Mouse (Mus musculus): ENCODE results near the gene Pbld2. TPM values are rescaled to one million over a fixed set of nuclear protein-coding genes. Genes with fewer than 3 reads are reported as not detected.
A peak's percentile ranks its signal among the peaks of the same experiment; 100 is the strongest.

Pbld2 gene
- polyA plus RNA-seq, 1 experiment from 2014 or later = 4.7 TPM

- Histone ChIP-seq H3K9ac (no peak overlapping the region), H3K9me3 (no peaks in the 10 kb centered on the region), H3K27ac (no peak overlapping the region), H3K4me2 (no peak overlapping the region), H3K4me3 (replicated peaks) (no peak overlapping the region), H3K36me3 (no peaks in the 10 kb centered on the region), H3K27me3 (replicated peaks) (no peaks in the 10 kb centered on the region), H3K4me1 (peaks cover 8% of the 10 kb centered on the region; the same call in 1 of the 2 replicates)
- ATAC-seq (ENCODE audit: insufficient read depth, low FRiP score, low read depth) = no peak
- WGBS = 56% methylated on average over 8 of the region's 8 CpGs
Observed at GRCm38 (mm10) chr10:63026156-63026794, 2.2 kb downstream of the Pbld2 start.

DNA sequence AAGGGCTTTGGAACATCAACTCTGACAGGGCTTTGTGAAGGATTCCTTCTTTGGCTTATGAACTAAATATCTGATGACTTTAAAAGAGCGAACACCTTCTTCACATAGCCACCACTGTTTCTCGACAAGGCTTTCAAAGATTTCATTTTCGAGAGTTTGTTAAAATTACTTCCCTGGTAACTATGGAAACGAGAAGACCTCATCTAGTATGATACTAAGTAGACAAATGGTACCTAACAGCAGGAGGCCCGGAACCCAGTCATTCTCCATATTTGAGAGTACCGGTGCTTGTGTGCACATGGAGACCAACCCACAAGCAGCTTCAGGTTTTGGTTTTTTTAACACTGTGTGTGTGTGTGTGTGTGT, 2.7 kb downstream of the Pbld2 start:
- 85% methylated on average over 6 of the region's 6 CpGs for WGBS
- Histone ChIP-seq H3K4me2 (no peak overlapping the region), H3K36me3 (no peaks in the 10 kb centered on the region), H3K27ac (no peak overlapping the region), H3K27me3 (replicated peaks) (no peaks in the 10 kb centered on the region), H3K9me3 (no peaks in the 10 kb centered on the region), H3K4me3 (replicated peaks) (no peak overlapping the region), H3K9ac (no peak overlapping the region), H3K4me1 (peaks cover 7% of the 10 kb centered on the region; the same call in 1 of the 2 replicates)
- no peak for ATAC-seq (ENCODE audit: insufficient read depth, low FRiP score, low read depth)

- no peaks in the 10 kb centered on the region for H3K36me3 ChIP-seq
- no peaks in the 10 kb centered on the region for H3K27me3 ChIP-seq (replicated peaks)
- no peak overlapping the region for H3K4me3 ChIP-seq (replicated peaks)
- no peak overlapping the region for H3K9ac ChIP-seq
- H3K4me1 ChIP-seq = peaks cover 4% of the 10 kb centered on the region; the same call in 1 of the 2 replicates
- 94% methylated on average over 10 of the region's 10 CpGs for WGBS
- H3K4me2 ChIP-seq = no peak overlapping the region
- no peaks in the 10 kb centered on the region for H3K9me3 ChIP-seq
- H3K27ac ChIP-seq = no peak overlapping the region
- no peak for ATAC-seq (ENCODE audit: insufficient read depth, low FRiP score, low read depth)
Observed at GRCm38 (mm10) chr10:63027376-63028161, 3.5 kb downstream of the Pbld2 start.

GRCm38 (mm10) chr10:63028396-63028795, 4.3 kb downstream of the Pbld2 start:
- Histone ChIP-seq H3K4me3 (replicated peaks) (no peak overlapping the region), H3K4me2 (no peak overlapping the region), H3K36me3 (no peaks in the 10 kb centered on the region), H3K9ac (no peak overlapping the region), H3K27me3 (replicated peaks) (no peaks in the 10 kb centered on the region), H3K27ac (no peak overlapping the region), H3K9me3 (no peaks in the 10 kb centered on the region), H3K4me1 (peaks cover 4% of the 10 kb centered on the region; the same call in 1 of the 2 replicates)
- 75% methylated on average over 4 of the region's 4 CpGs for WGBS
- no peak for ATAC-seq (ENCODE audit: insufficient read depth, low FRiP score, low read depth)

- Histone ChIP-seq H3K4me2 (no peak overlapping the region), H3K4me3 (replicated peaks) (no peak overlapping the region), H3K4me1 (no peaks in the 10 kb centered on the region), H3K27ac (no peak overlapping the region), H3K27me3 (replicated peaks) (no peaks in the 10 kb centered on the region), H3K36me3 (no peaks in the 10 kb centered on the region), H3K9ac (no peak overlapping the region), H3K9me3 (no peaks in the 10 kb centered on the region)
- ATAC-seq (ENCODE audit: insufficient read depth, low FRiP score, low read depth) = no peak
- 74% methylated on average over 3 of the region's 3 CpGs for WGBS
Observed at GRCm38 (mm10) chr10:63032267-63032666, 8.2 kb downstream of the Pbld2 start.

- H3K27ac ChIP-seq = no peak overlapping the region
- H3K4me3 ChIP-seq (replicated peaks) = no peak overlapping the region
- no peak overlapping the region for H3K4me2 ChIP-seq
- H3K9me3 ChIP-seq = no peaks in the 10 kb centered on the region
- H3K9ac ChIP-seq = no peak overlapping the region
- no peak for ATAC-seq (ENCODE audit: insufficient read depth, low FRiP score, low read depth)
- H3K4me1 ChIP-seq = no peaks in the 10 kb centered on the region
- no peaks in the 10 kb centered on the region for H3K36me3 ChIP-seq
- 75% methylated on average over 3 of the region's 3 CpGs for WGBS
- no peaks in the 10 kb centered on the region for H3K27me3 ChIP-seq (replicated peaks)
Observed at GRCm38 (mm10) chr10:63032956-63033355, 8.8 kb downstream of the Pbld2 start.

DNA sequence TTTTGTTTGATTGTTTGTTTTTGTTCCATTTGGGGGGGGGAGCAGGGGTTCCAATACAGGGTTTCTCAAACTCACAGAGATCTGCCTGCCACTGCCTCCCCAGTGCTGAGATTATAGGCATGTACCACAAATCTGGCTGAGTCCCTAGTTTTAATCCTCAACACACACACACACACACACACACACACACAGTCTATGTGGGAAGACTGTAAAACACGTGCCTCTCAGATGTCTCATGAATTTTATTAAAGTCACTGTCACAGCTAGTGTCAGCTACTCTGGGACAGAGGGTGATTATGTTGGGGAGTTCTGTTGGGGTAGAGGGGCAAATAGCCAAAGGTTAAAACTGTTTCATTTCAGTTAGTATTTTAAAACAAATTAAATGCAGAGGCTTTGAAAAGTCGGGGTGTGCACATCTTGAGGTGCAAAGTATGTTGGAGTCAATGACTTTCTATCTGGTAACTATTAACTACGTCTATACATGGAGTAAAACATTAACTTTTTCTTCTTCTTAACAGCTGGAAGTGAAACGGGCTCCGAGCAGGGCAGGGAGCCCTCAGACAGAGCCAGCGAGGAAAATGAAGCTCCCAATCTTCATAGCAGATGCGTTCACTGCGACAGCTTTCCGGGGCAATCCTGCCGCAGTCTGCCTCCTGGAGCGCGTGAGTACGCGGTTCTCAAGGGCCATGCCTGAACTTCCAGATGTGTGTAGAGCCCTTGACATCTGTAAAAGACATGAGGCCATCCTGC, 14.6 kb downstream of the Pbld2 start:
- ATAC-seq (ENCODE audit: insufficient read depth, low FRiP score, low read depth) = peak; percentile 56; the same call in 1 of the 2 replicates
- H3K36me3 ChIP-seq = no peaks in the 10 kb centered on the region
- H3K4me1 ChIP-seq = no peaks in the 10 kb centered on the region
- H3K4me3 ChIP-seq (replicated peaks) = no peak overlapping the region
- no peaks in the 10 kb centered on the region for H3K9me3 ChIP-seq
- peak overlapping the region; percentile 13; the same call in 1 of the 2 replicates for H3K4me2 ChIP-seq
- 64% methylated on average over 14 of the region's 14 CpGs for whole genome bisulfite sequencing
- no peak overlapping the region for H3K9ac ChIP-seq
- no peaks in the 10 kb centered on the region for H3K27me3 ChIP-seq (replicated peaks)
- H3K27ac ChIP-seq = 0 out of 2 replicates have a peak overlapping the region, but pooled peaks have one; percentile 0

- Histone ChIP-seq H3K4me1 (no peaks in the 10 kb centered on the region), H3K27ac (no peak overlapping the region), H3K9me3 (no peaks in the 10 kb centered on the region), H3K27me3 (replicated peaks) (no peaks in the 10 kb centered on the region), H3K4me2 (no peak overlapping the region), H3K9ac (no peak overlapping the region), H3K4me3 (replicated peaks) (no peak overlapping the region), H3K36me3 (no peaks in the 10 kb centered on the region)
- 75% methylated on average over 5 of the region's 5 CpGs for WGBS
- no peak for ATAC-seq (ENCODE audit: insufficient read depth, low FRiP score, low read depth)
Observed at GRCm38 (mm10) chr10:63039867-63040628, 15.9 kb downstream of the Pbld2 start.

GRCm38 (mm10) chr10:63043154-63043553, 19.0 kb downstream of the Pbld2 start:
- no peak for ATAC-seq (ENCODE audit: insufficient read depth, low FRiP score, low read depth)
- Histone ChIP-seq H3K9ac (no peak overlapping the region), H3K27ac (no peak overlapping the region), H3K27me3 (replicated peaks) (no peaks in the 10 kb centered on the region), H3K36me3 (no peaks in the 10 kb centered on the region), H3K4me1 (no peaks in the 10 kb centered on the region), H3K4me3 (replicated peaks) (no peak overlapping the region), H3K4me2 (no peak overlapping the region), H3K9me3 (no peaks in the 10 kb centered on the region)
- WGBS = 63% methylated on average over 3 of the region's 3 CpGs

- Histone ChIP-seq H3K9me3 (no peaks in the 10 kb centered on the region), H3K4me1 (no peaks in the 10 kb centered on the region), H3K36me3 (no peaks in the 10 kb centered on the region), H3K4me3 (replicated peaks) (no peak overlapping the region), H3K9ac (no peak overlapping the region), H3K27me3 (replicated peaks) (no peaks in the 10 kb centered on the region), H3K27ac (no peak overlapping the region), H3K4me2 (no peak overlapping the region)
- no peak for ATAC-seq (ENCODE audit: insufficient read depth, low FRiP score, low read depth)
- 86% methylated on average over 8 of the region's 8 CpGs for WGBS
Observed at GRCm38 (mm10) chr10:63047751-63048150, 23.6 kb downstream of the Pbld2 start.

- no peak overlapping the region for H3K4me2 ChIP-seq
- H3K36me3 ChIP-seq = no peaks in the 10 kb centered on the region
- ATAC-seq (ENCODE audit: insufficient read depth, low FRiP score, low read depth) = no peak
- H3K9me3 ChIP-seq = no peaks in the 10 kb centered on the region
- no peak overlapping the region for H3K27ac ChIP-seq
- no peak overlapping the region for H3K4me3 ChIP-seq (replicated peaks)
- 76% methylated on average over 2 of the region's 2 CpGs for WGBS
- no peaks in the 10 kb centered on the region for H3K27me3 ChIP-seq (replicated peaks)
- no peaks in the 10 kb centered on the region for H3K4me1 ChIP-seq
- no peak overlapping the region for H3K9ac ChIP-seq
Observed at GRCm38 (mm10) chr10:63049106-63049505, 25.0 kb downstream of the Pbld2 start.

Data from stomach, embryonic 15.5 days (tissue).